Comparison of ENCODE assay signal across 8 mouse cellular contexts in the genomic region with DNA sequence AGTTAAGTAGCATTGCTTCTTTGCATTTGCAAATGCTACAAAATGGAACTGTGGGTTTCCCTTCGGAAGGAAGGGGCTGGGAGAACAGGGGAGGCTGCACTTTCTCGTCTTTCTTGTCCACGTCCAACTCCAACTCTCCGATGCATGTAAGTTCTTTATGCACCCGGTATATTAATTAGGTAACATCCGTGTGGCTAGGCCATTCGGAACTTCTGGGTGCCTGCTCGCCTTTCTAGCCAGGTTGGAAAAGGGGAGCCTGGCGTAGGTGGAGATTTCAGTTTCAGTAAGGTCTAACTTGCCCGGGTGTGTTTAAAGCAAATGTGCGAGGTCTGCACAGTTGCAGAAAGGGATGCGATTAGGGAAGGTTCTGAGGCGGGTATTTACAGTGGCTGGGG. TPM values are rescaled to one million over a fixed set of nuclear protein-coding genes. Genes with fewer than 3 reads are reported as not detected.
A peak's percentile ranks its signal among the peaks of the same experiment; 100 is the strongest.
DNase-seq lines count a peak whose midpoint lies in the region; ATAC-seq and TF ChIP-seq lines count a peak whose summit lies in the region.

No protein-coding gene starts in this region.

- H3K9me3 ChIP-seq in lung, postnatal 0 days (ENCODE audit: low read length), result no peaks in the 10 kb centered on the region
- no peaks in the 10 kb centered on the region for H3K9me3 ChIP-seq in limb, embryonic 13.5 days
- H3K9me3 ChIP-seq in stomach, embryonic 15.5 days, result no peaks in the 10 kb centered on the region

- H3K4me2 ChIP-seq in lung, postnatal 0 days (replicated peaks; ENCODE audit: low read depth, low read length), result peak overlapping the region; percentile 95
- peak overlapping the region; percentile 75 for H3K4me2 ChIP-seq in limb, embryonic 13.5 days (replicated peaks)
- H3K4me2 ChIP-seq in stomach, embryonic 15.5 days, result peak overlapping the region; percentile 93

- peak; percentile 39 to 50 for DNase-seq in cerebellum, postnatal 25 days
- DNase-seq in cerebellum, adult 8-10 months, result no peak
- DNase-seq in lung, postnatal 0 days (ENCODE audit: low spot score), result no peak
- no peak for DNase-seq in lung, postnatal 4 days
- no peak for DNase-seq in layer of hippocampus, adult 9-10 months (ENCODE audit: low spot score)

- TF ChIP-seq CTCF in lung, postnatal 0 days (IDR thresholded peaks at IDR 0.05), result no peak

- peaks cover 7% of the 10 kb centered on the region; the same call in 1 of the 2 replicates for H3K4me1 ChIP-seq in lung, postnatal 0 days (ENCODE audit: insufficient read depth, low read depth, low read length)
- peaks cover 37% of the 10 kb centered on the region for H3K4me1 ChIP-seq in limb, embryonic 13.5 days
- peaks cover 16% of the 10 kb centered on the region for H3K4me1 ChIP-seq in stomach, embryonic 15.5 days

- no peaks in the 10 kb centered on the region for H3K36me3 ChIP-seq in lung, postnatal 0 days (ENCODE audit: insufficient read depth, low read length)
- H3K36me3 ChIP-seq in limb, embryonic 13.5 days, result no peaks in the 10 kb centered on the region
- H3K36me3 ChIP-seq in stomach, embryonic 15.5 days, result no peaks in the 10 kb centered on the region

- H3K9ac ChIP-seq in lung, postnatal 0 days (replicated peaks; ENCODE audit: low read depth), result no peak overlapping the region
- H3K9ac ChIP-seq in limb, embryonic 13.5 days, result peak overlapping the region; percentile 77
- no peak overlapping the region; the same call in 1 of the 2 replicates for H3K9ac ChIP-seq in stomach, embryonic 15.5 days

- no peak overlapping the region for H3K27ac ChIP-seq in lung, postnatal 0 days (ENCODE audit: low read length)
- H3K27ac ChIP-seq in limb, embryonic 13.5 days, result no peak overlapping the region
- H3K27ac ChIP-seq in stomach, embryonic 15.5 days, result no peak overlapping the region

- 1% methylated on average over 13 of the region's 13 CpGs for WGBS in lung, postnatal 0 days
- WGBS in limb, embryonic 13.5 days, result 1% methylated on average over 13 of the region's 13 CpGs
- WGBS in stomach, embryonic 15.5 days, result 2% methylated on average over 13 of the region's 13 CpGs

- no peak for TF ChIP-seq EP300 in lung, postnatal 0 days (IDR thresholded peaks at IDR 0.05)

- no peak for ATAC-seq in lung, postnatal 0 days
- no peak for ATAC-seq in limb, embryonic 13.5 days (ENCODE audit: low FRiP score, low read depth)
- ATAC-seq in stomach, embryonic 15.5 days (ENCODE audit: insufficient read depth, low FRiP score, low read depth), result no peak
- ATAC-seq in activated CD4-positive, CD25-positive, alpha-beta regulatory T cell, adult 4 months, result no peak

- peak overlapping the region; percentile 61 for H3K4me3 ChIP-seq in lung, postnatal 0 days (ENCODE audit: low read depth, low read length)
- H3K4me3 ChIP-seq in limb, embryonic 13.5 days, result peak overlapping the region; percentile 69
- H3K4me3 ChIP-seq in stomach, embryonic 15.5 days (replicated peaks), result peak overlapping the region; percentile 60

- peaks cover 45% of the 10 kb centered on the region for H3K27me3 ChIP-seq in lung, postnatal 0 days (replicated peaks; ENCODE audit: insufficient read depth, low read length)
- peaks cover 64% of the 10 kb centered on the region for H3K27me3 ChIP-seq in limb, embryonic 13.5 days
- H3K27me3 ChIP-seq in stomach, embryonic 15.5 days (replicated peaks), result peaks cover 41% of the 10 kb centered on the region

RNA-seq across cellular contexts. Expression of a gene that starts 3.6 kb away (rescaled TPM):
- 0.64 and 0.72 TPM in 2 replicates for polyA plus RNA-seq in lung, postnatal 0 days (2015; fragmentation: Nextera tagmentation; extraction: Ambion mirVana)
- 20.8 and 22.0 TPM in 2 replicates for polyA plus RNA-seq in limb, embryonic 13.5 days (2015; fragmentation: Nextera tagmentation; extraction: Ambion mirVana)
- polyA plus RNA-seq in stomach, embryonic 15.5 days (2015; fragmentation: Nextera tagmentation; extraction: Ambion mirVana), result 2.8 and 3.5 TPM in 2 replicates
- polyA plus RNA-seq in activated CD4-positive, CD25-positive, alpha-beta regulatory T cell, adult 4 months (2017; shearing (Covaris generic)), result not detected

Comparison
In these comparisons a context has a peak if more than half of its experiments do, and no peak if none do; other contexts are left out.
1. DNase-seq: peak in cerebellum, postnatal 25 days (2 of 2); none in cerebellum, adult 8-10 months (single experiment), lung, postnatal 0 days (single experiment), lung, postnatal 4 days (0 of 2) and layer of hippocampus, adult 9-10 months (single experiment).
2. Peak in every context shown above with its lines, with median percentiles within 50 percentile points of each other: H3K4me2 ChIP-seq and H3K4me3 ChIP-seq.